Mouse (Mus musculus) layer of hippocampus, adult 2 months (tissue): ENCODE measurements at regions not wholly inside any gene's neighbourhood (a gene's known extent, or its start where the extent isn't known, plus 50 kb on each side); places are given as distances from the start of the nearest gene placed in this dataset.
A peak's percentile ranks its signal among the peaks of the same experiment; 100 is the strongest.

Source experiments
- DNase-seq, 2 experiments: peaks; one replicate each; pipeline ENCODE4 v3.0.0; 2022; ENCODE audit warnings: low spot score in 2 of 2
- H3K27ac ChIP-seq: fragments of 200-600 bp; 2 replicates; pipeline ENCODE4 v1.8.1; 2022
- H3K4me3 ChIP-seq: fragments of 200-600 bp; 2 replicates; pipeline ENCODE4 v1.8.1; 2022; ENCODE audit warnings: mild to moderate bottlenecking
- CTCF ChIP-seq: fragments of 200-600 bp; conservative IDR thresholded peaks from 2 replicates; pipeline ENCODE4 v1.8.1; 2022; ENCODE audit warnings: antibody characterized with exemption, mild to moderate bottlenecking, moderate library complexity

DNA sequence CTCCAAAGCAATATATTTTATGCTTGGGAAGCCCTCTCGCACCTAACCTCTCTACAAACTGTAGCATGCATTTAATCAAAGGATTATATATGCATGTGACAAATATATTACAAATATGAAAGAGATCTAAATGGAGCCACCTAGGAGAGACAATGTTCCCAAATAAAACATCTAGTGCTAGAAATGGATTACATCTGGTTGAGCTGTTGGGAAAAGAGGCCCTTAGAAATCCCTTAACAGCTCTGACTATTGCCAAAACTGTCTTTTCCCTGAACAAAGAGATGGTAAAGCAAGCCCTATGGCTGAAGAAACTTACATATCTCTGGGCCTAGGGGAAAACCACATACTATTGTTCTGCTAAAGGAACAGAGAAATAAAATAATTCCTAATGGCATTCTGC lies 369.8 kb upstream of the Map3k7 start:
- DNase-seq = no peak

DNA sequence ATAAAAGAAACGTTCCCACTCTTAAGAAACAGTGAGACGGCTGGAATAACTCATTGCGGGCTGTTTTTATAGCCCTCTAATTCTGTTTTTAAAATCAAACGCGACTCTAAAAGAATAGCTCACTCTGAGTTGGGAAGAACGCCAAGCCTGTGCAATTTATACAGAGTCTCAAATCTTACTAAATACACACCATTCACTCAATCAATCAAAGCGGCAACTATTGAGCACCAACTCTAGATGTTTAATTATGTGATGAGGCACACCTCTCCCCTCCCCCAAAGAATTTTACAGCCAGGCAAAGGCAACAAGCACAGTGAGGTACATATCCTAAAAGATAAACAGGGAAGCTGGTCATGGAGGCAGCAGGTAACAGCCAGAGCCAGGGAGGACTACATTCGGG lies 362.4 kb upstream of the Map3k7 start:
- no peak for DNase-seq
- Histone ChIP-seq H3K4me3 (no peak overlapping the region), H3K27ac (no peak overlapping the region)
- TF ChIP-seq CTCF = no peak

More for the DNA sequence above, 369.8 kb upstream of the Map3k7 start:
- TF ChIP-seq CTCF = no peak
- Histone ChIP-seq H3K27ac (no peak overlapping the region), H3K4me3 (no peak overlapping the region)

DNA sequence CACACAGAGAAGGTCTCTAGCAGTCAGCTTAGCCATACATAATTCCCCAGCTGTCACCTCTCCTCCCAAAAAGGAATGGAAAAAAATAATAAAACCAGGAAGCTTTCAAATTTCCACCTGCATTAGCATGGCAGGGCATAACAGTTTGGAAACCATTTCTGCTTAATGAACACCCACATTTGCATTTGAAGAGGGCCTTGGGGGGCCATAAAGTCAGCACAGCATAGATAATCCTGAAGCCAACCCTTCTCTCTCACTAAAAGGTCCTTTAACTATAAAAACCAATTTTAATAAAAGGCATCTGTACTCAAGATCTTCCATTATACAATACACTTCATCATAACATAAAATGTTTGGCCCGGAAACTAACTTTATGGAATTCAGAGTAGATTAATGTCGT lies 360.1 kb upstream of the Map3k7 start:
- TF ChIP-seq CTCF = no peak
- Histone ChIP-seq H3K27ac (no peak overlapping the region), H3K4me3 (no peak overlapping the region)
- no peak for DNase-seq

DNA sequence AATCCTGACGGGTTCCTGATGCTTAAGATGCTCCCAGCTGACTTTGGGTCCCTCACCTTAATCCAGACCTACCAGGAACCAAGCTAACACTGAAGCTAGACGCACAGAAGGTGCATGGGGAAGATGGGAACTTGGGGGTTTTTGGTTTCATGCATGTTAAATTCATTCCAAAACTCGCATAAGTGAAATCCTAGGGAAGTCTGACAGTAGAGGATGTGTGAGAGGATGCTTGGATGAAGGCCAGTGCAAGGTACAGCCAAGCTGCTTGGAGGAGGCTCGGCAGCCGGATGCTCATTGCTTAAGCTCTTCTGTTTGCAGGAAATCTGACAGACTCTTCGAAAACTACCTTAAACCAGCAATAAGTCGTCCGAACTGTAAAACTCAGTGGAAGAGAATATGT lies 355.1 kb upstream of the Map3k7 start:
- peak in 1 of 2 experiments; percentile 24 for DNase-seq
- no peak for TF ChIP-seq CTCF
- Histone ChIP-seq H3K27ac (no peak overlapping the region), H3K4me3 (no peak overlapping the region)

DNA sequence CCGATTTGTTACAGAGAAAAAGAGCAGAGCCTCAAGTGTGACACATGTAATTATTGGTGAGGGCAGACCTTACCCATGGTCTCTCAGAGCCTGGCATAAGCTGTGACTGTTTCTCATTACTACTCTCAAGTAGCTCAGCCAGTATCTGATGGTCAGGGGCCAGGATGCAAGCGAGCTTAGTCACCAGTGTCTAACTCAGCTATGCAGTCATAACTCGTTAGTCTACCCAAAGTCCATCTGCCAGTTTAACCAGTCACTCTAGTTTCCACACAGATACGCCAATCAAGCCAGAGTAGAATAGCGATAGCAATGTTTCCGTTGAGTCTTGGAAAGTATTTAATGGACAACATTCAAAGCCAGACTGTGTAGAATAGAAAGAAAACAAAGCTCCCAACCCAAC lies 354.3 kb upstream of the Map3k7 start:
- H3K27ac ChIP-seq = no peak overlapping the region
- DNase-seq = no peak
- TF ChIP-seq CTCF = no peak
- H3K4me3 ChIP-seq = no peak overlapping the region

DNA sequence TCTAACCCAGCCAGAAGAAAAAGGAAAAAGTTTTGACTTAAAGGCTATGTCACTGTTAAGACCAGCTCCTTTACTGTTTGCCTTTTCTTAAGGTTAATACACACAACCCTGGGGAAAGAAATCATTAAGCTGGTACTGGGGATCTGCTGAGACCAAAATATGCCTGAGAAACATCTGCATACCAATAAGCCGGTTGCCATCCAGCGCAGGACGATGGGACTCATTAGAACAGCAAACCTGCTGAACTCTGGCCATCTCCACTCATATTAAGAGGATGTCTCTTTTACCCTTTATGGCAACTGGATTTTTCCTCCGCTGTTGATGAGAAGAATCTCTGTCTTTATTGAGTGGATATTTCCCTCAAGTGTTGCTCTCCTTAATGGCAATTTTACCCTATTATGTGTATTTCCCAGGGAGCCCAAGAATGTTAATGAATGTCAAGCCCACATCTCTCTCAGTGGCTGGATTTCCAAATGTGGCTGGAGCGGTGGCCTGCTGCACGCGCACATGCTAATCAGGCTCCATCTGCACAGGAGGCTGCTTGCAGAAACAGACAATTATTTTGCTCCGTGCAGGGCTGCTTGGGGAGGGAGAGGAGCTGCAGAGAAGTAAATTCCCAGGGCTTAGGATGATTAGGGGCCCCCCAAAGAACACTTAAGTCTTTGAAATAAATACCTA lies 351.6 kb upstream of the Map3k7 start:
- Histone ChIP-seq H3K27ac (no peak overlapping the region), H3K4me3 (no peak overlapping the region)
- no peak for TF ChIP-seq CTCF
- no peak for DNase-seq

DNA sequence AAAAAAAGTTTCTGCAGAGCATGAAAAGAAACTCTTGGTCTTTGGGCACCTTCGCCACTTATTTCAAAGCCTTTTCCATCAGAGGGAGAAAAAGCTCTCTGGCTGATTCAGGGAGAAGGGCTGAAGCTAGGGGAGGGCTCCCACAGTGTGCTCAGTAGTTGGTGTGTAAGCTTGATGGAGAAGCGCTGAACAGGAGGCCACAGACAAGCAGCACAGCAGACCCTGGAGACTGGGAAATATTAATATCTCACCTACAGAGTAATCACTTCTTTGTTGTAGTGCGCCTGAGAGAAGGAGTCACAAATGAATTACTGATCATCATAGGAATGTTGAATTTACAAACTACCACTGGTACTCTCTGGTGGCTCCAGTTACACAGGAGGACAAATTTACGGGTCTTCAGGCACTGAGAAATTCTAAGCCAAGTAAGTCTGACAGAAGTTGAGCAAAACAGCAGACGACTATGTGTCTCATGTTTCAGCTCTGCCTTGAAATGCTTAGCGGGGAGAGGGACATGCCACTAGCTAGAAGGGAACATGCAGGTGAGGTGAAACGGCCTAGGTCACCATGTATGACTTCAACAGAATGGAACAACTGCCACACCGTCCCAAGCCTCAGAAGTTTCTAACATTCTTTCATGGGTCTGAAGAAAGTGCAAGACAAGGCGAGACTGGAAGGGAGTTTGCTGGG lies 350.9 kb upstream of the Map3k7 start:
- no peak for DNase-seq
- no peak overlapping the region for H3K4me3 ChIP-seq
- H3K27ac ChIP-seq = no peak overlapping the region
- no peak for TF ChIP-seq CTCF

DNA sequence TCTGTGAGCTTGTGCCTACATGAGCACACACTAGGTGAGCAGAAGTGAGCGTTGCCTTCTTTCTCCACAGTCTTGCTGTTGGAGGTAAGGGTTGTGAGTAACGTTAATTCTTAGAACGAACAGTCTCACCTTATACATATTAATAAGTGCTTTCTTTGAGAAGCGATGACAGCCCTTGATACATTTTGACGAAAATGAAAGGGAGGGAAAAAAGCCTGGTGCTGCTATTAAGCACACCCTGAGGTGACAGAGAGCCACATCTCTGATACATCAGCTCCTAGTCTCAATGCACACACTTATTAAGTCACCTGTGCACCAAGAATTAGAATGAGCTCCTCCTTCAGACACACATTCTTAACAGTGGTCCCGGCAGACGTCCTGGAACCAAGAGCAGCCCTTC lies 346.3 kb upstream of the Map3k7 start:
- TF ChIP-seq CTCF = no peak
- Histone ChIP-seq H3K27ac (no peak overlapping the region), H3K4me3 (no peak overlapping the region)
- DNase-seq = no peak

DNA sequence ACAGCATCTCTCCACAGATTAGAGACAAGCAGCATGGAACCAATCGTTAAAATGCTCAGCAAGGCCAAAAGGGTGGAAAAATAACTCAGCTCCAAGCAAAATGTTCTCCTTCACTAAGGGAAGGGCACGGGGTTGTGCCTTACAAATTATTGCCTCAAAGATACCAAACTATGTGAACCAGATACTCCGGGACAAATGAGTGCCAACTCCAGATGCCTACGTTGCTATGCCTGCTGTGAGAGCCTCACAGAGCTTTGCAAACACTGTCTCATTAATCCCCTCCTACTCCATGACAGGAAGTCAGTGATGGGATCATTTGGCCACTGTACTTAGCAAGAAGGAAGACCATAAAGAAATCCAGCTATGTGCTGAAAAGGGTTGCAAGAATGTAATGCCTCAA lies 345.9 kb upstream of the Map3k7 start:
- no peak for DNase-seq
- no peak overlapping the region for H3K27ac ChIP-seq
- no peak for TF ChIP-seq CTCF
- no peak overlapping the region for H3K4me3 ChIP-seq

DNA sequence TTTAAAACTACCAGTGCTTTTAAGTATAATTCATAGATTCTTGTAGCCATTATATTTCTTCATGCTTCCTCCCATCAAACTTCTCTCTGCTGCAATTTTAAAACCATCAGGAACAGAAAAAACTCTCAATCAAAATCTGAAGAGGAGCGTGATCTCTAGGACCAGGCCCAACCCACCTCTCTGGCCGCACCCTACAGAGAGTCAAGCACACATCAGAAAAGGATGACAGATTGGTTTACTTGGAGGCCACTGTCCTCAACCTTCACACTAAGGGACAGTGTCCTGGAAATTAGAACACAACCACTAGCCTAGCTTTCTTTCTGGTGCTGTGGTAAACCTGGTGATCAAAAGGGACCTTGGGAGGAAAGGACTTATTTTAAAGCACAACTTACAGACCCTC lies 342.7 kb upstream of the Map3k7 start:
- no peak overlapping the region for H3K4me3 ChIP-seq
- H3K27ac ChIP-seq = no peak overlapping the region
- DNase-seq = no peak
- no peak for TF ChIP-seq CTCF

DNA sequence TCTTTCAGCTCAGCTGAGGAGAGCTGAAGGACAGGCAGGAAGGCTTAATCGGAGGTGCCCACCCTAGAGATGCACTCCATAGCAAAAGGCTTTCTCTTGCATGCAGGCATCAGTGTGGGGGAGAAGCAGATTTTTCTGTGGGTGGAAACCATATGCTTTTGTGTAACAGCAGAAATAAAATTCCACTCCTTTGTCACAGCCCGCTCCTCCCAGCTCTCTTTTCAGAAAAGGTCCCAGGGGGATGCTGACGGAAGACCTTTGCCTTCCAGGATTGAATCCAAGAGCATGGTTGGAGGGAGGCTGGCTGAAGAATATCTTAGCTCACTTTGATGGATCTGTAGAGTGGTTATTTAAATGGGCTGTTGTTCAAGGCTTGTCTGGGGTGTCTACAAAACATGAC lies 336.8 kb upstream of the Map3k7 start:
- DNase-seq = peak; percentile 19 to 55
- Histone ChIP-seq H3K4me3 (no peak overlapping the region), H3K27ac (no peak overlapping the region)
- no peak for TF ChIP-seq CTCF

DNA sequence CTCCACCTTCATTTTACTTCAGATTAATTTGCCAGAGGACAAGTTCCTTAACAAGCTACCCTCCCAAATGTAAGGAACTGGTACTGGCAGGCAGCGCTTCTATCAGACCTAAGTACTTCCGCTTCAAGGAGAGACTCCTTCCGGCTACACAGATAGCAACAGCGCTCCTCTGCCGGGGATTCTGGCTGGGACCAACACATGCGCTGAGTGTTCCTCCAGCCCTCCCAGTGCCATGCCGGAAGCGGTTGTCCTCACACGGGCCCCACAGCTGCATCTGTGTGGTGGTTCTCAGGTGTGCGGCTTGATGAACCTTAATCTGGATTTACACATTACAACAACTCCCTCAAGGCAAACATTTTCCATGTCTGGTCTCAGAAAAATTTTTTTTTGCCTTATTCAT lies 336.1 kb upstream of the Map3k7 start:
- DNase-seq = peak in 1 of 2 experiments; percentile 10
- H3K4me3 ChIP-seq = no peak overlapping the region
- no peak overlapping the region for H3K27ac ChIP-seq
- no peak for TF ChIP-seq CTCF

DNA sequence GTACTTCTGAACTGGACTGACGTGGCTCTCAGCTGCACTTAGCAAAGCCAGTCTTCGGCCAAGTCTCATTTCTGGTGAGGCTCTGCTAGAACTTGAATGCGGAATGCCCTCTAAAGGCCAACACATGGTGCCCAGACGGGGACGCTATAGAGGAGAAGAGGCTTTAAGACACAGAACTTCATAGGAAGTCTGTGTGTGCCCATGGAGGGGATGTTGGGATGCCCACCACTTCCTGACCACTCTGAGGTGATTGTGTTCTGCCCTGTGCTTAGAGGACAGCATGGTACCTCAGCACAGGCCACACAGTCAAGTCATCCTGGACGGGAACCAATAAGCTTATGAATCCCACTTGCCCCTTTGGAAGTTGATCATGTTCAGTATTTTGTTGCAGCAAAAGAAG lies 325.3 kb upstream of the Map3k7 start:
- TF ChIP-seq CTCF = no peak

DNA sequence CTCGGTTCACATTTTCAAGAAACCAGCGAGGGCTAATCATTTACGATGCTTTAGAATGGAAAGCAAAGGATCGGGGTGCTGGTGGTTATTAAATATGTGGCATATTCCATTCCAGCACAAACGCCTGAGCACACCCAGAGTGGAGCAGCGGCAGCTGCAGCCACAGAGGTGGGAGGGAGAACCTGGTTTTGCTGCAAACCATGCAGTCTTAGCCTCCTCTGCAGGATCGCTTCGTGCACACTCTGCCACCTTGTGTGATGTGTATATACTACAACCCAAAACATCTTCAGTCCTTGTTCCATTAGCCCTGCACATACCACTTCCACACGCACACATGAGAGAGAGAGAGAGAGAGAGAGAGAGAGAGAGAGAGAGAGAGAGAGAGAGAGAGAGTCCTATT lies 321.7 kb upstream of the Map3k7 start:
- H3K27ac ChIP-seq = no peak overlapping the region

More for the DNA sequence above, 325.3 kb upstream of the Map3k7 start:
- no peak for DNase-seq
- no peak overlapping the region for H3K4me3 ChIP-seq
- H3K27ac ChIP-seq = no peak overlapping the region

More for the DNA sequence above, 321.7 kb upstream of the Map3k7 start:
- DNase-seq = peak; percentile 26 to 46
- H3K4me3 ChIP-seq = no peak overlapping the region
- TF ChIP-seq CTCF = peak; percentile 65
